Mouse (Mus musculus) neural tube, embryonic 15.5 days (tissue): ENCODE measurements around the gene Dtx4. TPM values are rescaled to one million over a fixed set of nuclear protein-coding genes. Genes with fewer than 3 reads are reported as not detected.

Source experiments
- ATAC-seq: fragments of 200-750 bp; cut with Nextera tagmentation; 2 replicates; pipeline ENCODE4 v1.8.0; 2017; ENCODE audit warnings: mild to moderate bottlenecking, moderate TSS enrichment, moderate library complexity; ENCODE audit not compliant: low FRiP score
- H3K27ac ChIP-seq: fragments of 300-500 bp; sonication (generic); replicated peaks from 2 replicates; pipeline ENCODE4 v1.5.1; 2015; ENCODE audit warnings: mild to moderate bottlenecking, inconsistent platforms
- H3K27me3 ChIP-seq: fragments of 300-500 bp; sonication (generic); replicated peaks from 2 replicates; pipeline ENCODE4 v1.6.1; 2015; ENCODE audit warnings: inconsistent platforms
- H3K36me3 ChIP-seq: fragments of 300-500 bp; sonication (generic); 2 replicates; pipeline ENCODE4 v1.6.1; 2015; ENCODE audit warnings: inconsistent platforms
- H3K4me1 ChIP-seq: fragments of 300-500 bp; sonication (generic); 2 replicates; pipeline ENCODE4 v1.6.1; 2015; ENCODE audit warnings: inconsistent platforms
- H3K4me2 ChIP-seq: fragments of 300-500 bp; sonication (generic); 2 replicates; pipeline ENCODE4 v1.6.1; 2015; ENCODE audit warnings: inconsistent platforms, mild to moderate bottlenecking, moderate library complexity
- H3K4me3 ChIP-seq: fragments of 300-500 bp; sonication (generic); replicated peaks from 2 replicates; pipeline ENCODE4 v1.5.1; 2015; ENCODE audit warnings: mild to moderate bottlenecking, inconsistent platforms
- H3K9ac ChIP-seq: fragments of 300-500 bp; sonication (generic); replicated peaks from 2 replicates; pipeline ENCODE4 v1.6.1; 2015; ENCODE audit warnings: mild to moderate bottlenecking, inconsistent platforms
- H3K9me3 ChIP-seq: fragments of 300-500 bp; sonication (generic); replicated peaks from 2 replicates; pipeline ENCODE4 v1.6.1; 2016; ENCODE audit warnings: inconsistent platforms
- WGBS: fragments of 180-500 bp; shearing (Covaris S2); methylation state at CpG from one replicate; pipeline ENCODE4 v1.1.7; 2015; ENCODE audit warnings: mixed read lengths; 5-methylcytosine and 5-hydroxymethylcytosine counted together
- polyA plus RNA-seq: library from polyadenylated mRNA; unstranded; fragments of >200 nt; fragmentation: Nextera tagmentation; extraction: Ambion mirVana; gene quantifications from 2 replicates; pipeline ENCODE4 v1.2.1, GENCODE M21; 2015

Gene Dtx4
- polyA plus RNA-seq, 1 experiment from 2014 or later: 34.5 TPM

GRCm38 (mm10) chr19:12435011-12435416, 66.2 kb downstream of the Dtx4 start:
- no peaks in the 10 kb centered on the region for H3K4me1 ChIP-seq
- no peak overlapping the region for H3K27ac ChIP-seq
- no peak for ATAC-seq
- no peaks in the 10 kb centered on the region for H3K36me3 ChIP-seq
- H3K4me3 ChIP-seq: no peak overlapping the region
- H3K27me3 ChIP-seq: no peaks in the 10 kb centered on the region
- 93% methylated on average over 4 of the region's 4 CpGs for WGBS
- no peaks in the 10 kb centered on the region for H3K9me3 ChIP-seq
- H3K4me2 ChIP-seq: no peak overlapping the region
- H3K9ac ChIP-seq: no peak overlapping the region

- Histone ChIP-seq H3K4me2 (no peak overlapping the region), H3K9ac (no peak overlapping the region), H3K9me3 (no peaks in the 10 kb centered on the region), H3K27me3 (no peaks in the 10 kb centered on the region), H3K27ac (no peak overlapping the region), H3K36me3 (no peaks in the 10 kb centered on the region), H3K4me3 (no peak overlapping the region), H3K4me1 (no peaks in the 10 kb centered on the region)
- 5% methylated on average over 2 of the region's 2 CpGs for whole genome bisulfite sequencing
- ATAC-seq: peak; percentile 79
Observed at GRCm38 (mm10) chr19:12433033-12433432, 68.2 kb downstream of the Dtx4 start.

- no peak for ATAC-seq
- no peaks in the 10 kb centered on the region for H3K36me3 ChIP-seq
- WGBS: 94% methylated on average over 6 of the region's 6 CpGs
- no peak within 1 kb of the TSS for H3K4me2 ChIP-seq
- no peak within 1 kb of the TSS for H3K4me3 ChIP-seq
- H3K4me1 ChIP-seq: no peaks in the 10 kb centered on the region
- H3K9me3 ChIP-seq: no peaks in the 10 kb centered on the region
- no peak within 1 kb of the TSS for H3K9ac ChIP-seq
- no peak within 1 kb of the TSS for H3K27ac ChIP-seq
- no peaks in the 10 kb centered on the region for H3K27me3 ChIP-seq
Observed at GRCm38 (mm10) chr19:12427605-12428004, 73.6 kb downstream of the Dtx4 start, which contains the start of gene Pfpl. Gene Pfpl (plus strand): TSS chr19:12427905.

GRCm38 (mm10) chr19:12427101-12427500, 74.2 kb downstream of the Dtx4 start:
- no peaks in the 10 kb centered on the region for H3K36me3 ChIP-seq
- H3K9me3 ChIP-seq: no peaks in the 10 kb centered on the region
- WGBS: 94% methylated on average over 5 of the region's 5 CpGs
- no peak overlapping the region for H3K9ac ChIP-seq
- no peaks in the 10 kb centered on the region for H3K4me1 ChIP-seq
- no peak overlapping the region for H3K4me2 ChIP-seq
- H3K4me3 ChIP-seq: no peak overlapping the region
- H3K27ac ChIP-seq: no peak overlapping the region
- ATAC-seq: no peak
- H3K27me3 ChIP-seq: no peaks in the 10 kb centered on the region

GRCm38 (mm10) chr19:12421680-12422079, 79.6 kb downstream of the Dtx4 start:
- no peak for ATAC-seq
- WGBS: 93% methylated on average over 1 of the region's 1 CpGs

GRCm38 (mm10) chr19:12420555-12420954, 80.7 kb downstream of the Dtx4 start:
- Histone ChIP-seq H3K27me3 (no peaks in the 10 kb centered on the region), H3K36me3 (no peaks in the 10 kb centered on the region), H3K27ac (no peak overlapping the region), H3K9ac (no peak overlapping the region), H3K4me1 (no peaks in the 10 kb centered on the region), H3K9me3 (no peaks in the 10 kb centered on the region), H3K4me2 (no peak overlapping the region), H3K4me3 (no peak overlapping the region)
- ATAC-seq: no peak
- WGBS: 79% methylated on average over 6 of the region's 6 CpGs

More at GRCm38 (mm10) chr19:12421680-12422079, 79.6 kb downstream of the Dtx4 start:
- H3K27me3 ChIP-seq: no peaks in the 10 kb centered on the region
- no peaks in the 10 kb centered on the region for H3K36me3 ChIP-seq
- H3K4me2 ChIP-seq: no peak overlapping the region
- no peaks in the 10 kb centered on the region for H3K9me3 ChIP-seq
- H3K9ac ChIP-seq: no peak overlapping the region
- no peak overlapping the region for H3K4me3 ChIP-seq
- H3K4me1 ChIP-seq: no peaks in the 10 kb centered on the region
- no peak overlapping the region for H3K27ac ChIP-seq

GRCm38 (mm10) chr19:12418312-12418711, 82.9 kb downstream of the Dtx4 start:
- Histone ChIP-seq H3K27ac (no peak overlapping the region), H3K4me2 (no peak overlapping the region), H3K4me1 (no peaks in the 10 kb centered on the region), H3K9me3 (no peaks in the 10 kb centered on the region), H3K9ac (no peak overlapping the region), H3K36me3 (no peaks in the 10 kb centered on the region), H3K4me3 (no peak overlapping the region), H3K27me3 (no peaks in the 10 kb centered on the region)
- 87% methylated on average over 3 of the region's 3 CpGs for WGBS
- ATAC-seq: no peak

GRCm38 (mm10) chr19:12417361-12417760, 83.9 kb downstream of the Dtx4 start, which contains the start of gene Olfr1441:
Gene Olfr1441 (plus strand): TSS chr19:12417433.
- no peak for ATAC-seq

More at GRCm38 (mm10) chr19:12417361-12417760, 83.9 kb downstream of the Dtx4 start, which contains the start of gene Olfr1441:
- Histone ChIP-seq H3K27me3 (no peaks in the 10 kb centered on the region), H3K4me2 (no peak within 1 kb of the TSS), H3K9me3 (no peaks in the 10 kb centered on the region), H3K9ac (no peak within 1 kb of the TSS), H3K4me1 (no peaks in the 10 kb centered on the region), H3K4me3 (no peak within 1 kb of the TSS), H3K27ac (no peak within 1 kb of the TSS), H3K36me3 (no peaks in the 10 kb centered on the region)

Other genes with a start within 250 kb of the Dtx4 start
- not detected in 2 replicates for gene Olfr235, start 240.4 kb downstream of the Dtx4 start, polyA plus RNA-seq
- gene Olfr1434, start 221.6 kb downstream of the Dtx4 start, polyA plus RNA-seq: not detected in 2 replicates
- not detected in 2 replicates for gene Olfr1436, start 202.3 kb downstream of the Dtx4 start, polyA plus RNA-seq
- gene Olfr1437, start 176.4 kb downstream of the Dtx4 start, polyA plus RNA-seq: not detected in 2 replicates
- not detected in 2 replicates for gene Olfr1438-ps1, start 165.5 kb downstream of the Dtx4 start, polyA plus RNA-seq
- gene Olfr1440, start 114.2 kb downstream of the Dtx4 start, polyA plus RNA-seq: not detected in 2 replicates
- gene Olfr1441, start 84.0 kb downstream of the Dtx4 start, polyA plus RNA-seq: not detected in 2 replicates
- gene Pfpl, start 73.5 kb downstream of the Dtx4 start, polyA plus RNA-seq: not detected in 2 replicates
- gene Mpeg1, start 40.7 kb downstream of the Dtx4 start, polyA plus RNA-seq: 0.61 and 0.88 TPM in 2 replicates
- 6.2 and 11.7 TPM in 2 replicates for gene Fam111a, start 44.3 kb upstream of the Dtx4 start, polyA plus RNA-seq
- gene Gm4952, start 98.5 kb upstream of the Dtx4 start, polyA plus RNA-seq: 0.13 and 0.15 TPM in 2 replicates
- gene Glyat, start 131.9 kb upstream of the Dtx4 start, polyA plus RNA-seq: 0.22 TPM in 1 of 2 replicates, not detected in the other
- gene Olfr1442, start 169.0 kb upstream of the Dtx4 start, polyA plus RNA-seq: not detected in 2 replicates
- not detected in 2 replicates for gene Olfr1443, start 176.7 kb upstream of the Dtx4 start, polyA plus RNA-seq
- 0.14 TPM in 1 of 2 replicates, not detected in the other for gene Keg1, start 194.3 kb upstream of the Dtx4 start, polyA plus RNA-seq